ENCODE assay signal across 26 mouse cellular contexts in the genomic region with DNA sequence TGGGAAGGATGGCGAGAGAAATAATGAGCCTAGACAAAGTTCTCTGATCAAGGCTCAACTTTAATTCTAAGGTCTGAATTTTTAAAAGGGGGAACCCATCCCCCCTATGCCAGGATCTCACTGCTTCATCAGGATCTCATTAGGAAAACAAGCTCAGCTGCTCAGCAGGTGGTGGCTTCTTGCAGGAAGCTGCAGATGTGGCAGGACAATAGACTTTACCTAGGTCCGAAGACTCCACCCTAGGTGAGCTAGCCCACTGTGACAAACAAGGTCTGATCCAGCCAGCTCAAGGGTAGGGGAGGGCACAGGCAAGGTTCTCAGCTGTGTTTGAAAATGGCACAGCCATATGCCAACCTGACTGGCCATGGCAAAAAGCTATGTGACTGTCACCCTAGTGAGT.
"Had no signal": no experiment of that assay in that cellular context is flagged by ENCODE, and none has a peak within 500 bp of the region (broad histone marks: within the 10 kb centered on the region; RNA-seq: fewer than 3 reads in every experiment).

No protein-coding gene starts in this region.

- H3K4me1 ChIP-seq: heart, embryonic 13.5 days; heart, embryonic 15.5 days; hindbrain, embryonic 13.5 days; hindbrain, embryonic 15.5 days; kidney, embryonic 15.5 days; limb, embryonic 12.5 days; liver, embryonic 12.5 days had no signal

- H3K27me3 ChIP-seq: heart, embryonic 13.5 days; heart, embryonic 15.5 days; hindbrain, embryonic 13.5 days; hindbrain, embryonic 15.5 days; kidney, embryonic 15.5 days; limb, embryonic 12.5 days; liver, embryonic 12.5 days had no signal

- ATAC-seq: hindbrain, postnatal 0 days; intestine, embryonic 16.5 days; liver, embryonic 12.5 days had no signal

- H3K36me3 ChIP-seq: heart, embryonic 13.5 days; heart, embryonic 15.5 days; hindbrain, embryonic 13.5 days; hindbrain, embryonic 15.5 days; kidney, embryonic 15.5 days; limb, embryonic 10.5 days; limb, embryonic 12.5 days; liver, embryonic 12.5 days had no signal

- H3K9me3 ChIP-seq: heart, embryonic 13.5 days; heart, embryonic 15.5 days; hindbrain, embryonic 13.5 days; hindbrain, embryonic 15.5 days; kidney, embryonic 15.5 days; limb, embryonic 10.5 days; limb, embryonic 12.5 days; liver, embryonic 12.5 days had no signal

- H3K4me3 ChIP-seq: heart, adult 2 months; heart, embryonic 13.5 days; heart, embryonic 15.5 days; hindbrain, embryonic 13.5 days; hindbrain, embryonic 15.5 days; kidney, embryonic 15.5 days; left cerebral cortex, adult 2 months; limb, embryonic 10.5 days; limb, embryonic 12.5 days; liver, embryonic 12.5 days had no signal

- H3K4me2 ChIP-seq: heart, embryonic 11.5 days; heart, embryonic 13.5 days; heart, embryonic 15.5 days; hindbrain, embryonic 13.5 days; hindbrain, embryonic 15.5 days; kidney, embryonic 15.5 days; limb, embryonic 12.5 days; liver, embryonic 12.5 days had no signal

- H3K9ac ChIP-seq: heart, embryonic 13.5 days; heart, embryonic 15.5 days; hindbrain, embryonic 13.5 days; hindbrain, embryonic 15.5 days; kidney, embryonic 15.5 days; limb, embryonic 12.5 days; liver, embryonic 12.5 days; liver, embryonic 14.5 days had no signal

- H3K27ac ChIP-seq: heart, adult 2 months; heart, embryonic 13.5 days; heart, embryonic 15.5 days; hindbrain, embryonic 13.5 days; hindbrain, embryonic 15.5 days; hindbrain, postnatal 0 days; kidney, embryonic 15.5 days; kidney, postnatal 0 days; left cerebral cortex, adult 2 months; limb, embryonic 10.5 days; limb, embryonic 12.5 days; liver, embryonic 12.5 days; liver, embryonic 14.5 days had no signal

- DNase-seq: gastrocnemius, postnatal 14 days; gastrocnemius, postnatal 36 days; heart, adult 11 months; heart, adult 2 months; heart, postnatal 14 days; heart, postnatal 36 days; kidney, adult 11 months; kidney, adult 2 months; kidney, adult 9 months; kidney, postnatal 14 days; kidney, postnatal 36 days; liver had no signal
